Mouse (Mus musculus) B cell, adult 62 days (primary cell): Measurements from ENCODE around the gene Olfr649. TPM values are rescaled to one million over a fixed set of nuclear protein-coding genes. Genes with fewer than 3 reads are reported as not detected.

Experiments used
- total RNA-seq: library from RNA; stranded (reverse); gene quantifications from 4 replicates; pipeline ENCODE4 v1.2.4, GENCODE M21; 2023

Gene Olfr649
- total RNA-seq, result not detected in 4 replicates

DNA sequence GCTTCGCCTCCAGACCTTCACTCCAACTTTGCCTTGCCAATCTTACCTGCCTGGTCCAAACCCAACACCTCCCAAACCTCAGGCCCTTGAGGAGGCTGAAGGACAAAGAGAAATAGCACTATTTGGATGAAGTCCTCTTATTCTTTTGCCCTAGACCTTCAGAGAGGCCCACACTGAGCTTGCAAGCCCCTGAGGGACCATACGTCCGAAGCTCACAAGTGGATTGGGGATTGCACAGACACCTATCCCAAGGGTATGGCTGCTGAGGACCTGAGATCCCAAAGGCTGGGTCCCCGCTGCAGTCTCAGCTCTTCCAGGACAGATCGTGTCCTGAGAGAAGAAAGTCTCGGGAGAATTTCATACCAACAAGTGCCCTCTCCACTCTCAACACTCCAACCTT lies at the start of gene Olfr649:
Olfr649 (minus strand) TSS at position 101 of the 400 bp plus-strand sequence.

DNA sequence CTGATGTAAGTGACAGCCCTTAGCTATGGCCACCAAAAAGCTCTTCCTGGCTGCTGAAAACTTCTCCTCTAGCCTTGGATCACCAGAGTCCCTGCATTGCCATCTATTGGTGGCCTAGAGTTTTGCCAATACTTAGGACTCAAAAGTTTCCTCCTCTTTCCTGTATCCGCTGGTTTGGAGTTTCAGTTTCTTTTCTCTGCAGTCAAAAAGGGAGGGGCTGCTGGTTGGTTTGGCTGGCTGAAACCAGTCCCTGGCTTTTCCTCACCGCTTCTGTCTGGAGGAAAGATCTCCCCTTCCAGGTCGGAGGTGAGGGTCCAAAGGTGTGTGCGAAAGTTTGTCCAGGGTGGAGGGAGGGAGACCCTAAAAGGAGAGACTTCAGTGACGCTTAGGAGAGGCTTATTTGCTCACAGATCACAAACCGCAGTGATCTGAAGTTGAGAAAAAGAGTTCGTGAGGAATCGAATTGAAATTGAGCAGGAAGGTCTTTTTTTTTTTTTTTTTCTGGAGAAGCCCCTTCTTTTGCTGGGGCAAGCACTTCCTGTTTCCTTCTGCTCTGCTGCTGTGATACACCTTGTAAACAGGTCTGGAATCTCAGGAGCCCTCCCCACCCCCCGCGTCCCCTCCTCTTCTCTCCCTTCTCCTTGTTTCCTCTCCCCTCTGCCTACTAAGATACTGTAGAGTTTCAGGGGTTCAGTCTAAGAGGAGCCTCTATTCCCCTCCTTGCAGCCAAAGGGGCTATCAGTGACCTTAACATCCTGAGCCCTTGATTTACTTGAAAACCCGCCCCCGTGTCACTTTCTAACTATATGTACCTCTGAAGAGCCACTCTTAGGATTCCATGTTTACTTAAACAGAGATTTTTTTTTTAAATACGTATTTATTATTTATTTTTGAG lies 48.7 kb upstream of the Olfr649 start, which contains the start of gene Trim34a:
Trim34a (plus strand) TSS at position 171 of the 895 bp plus-strand sequence.

GRCm38 (mm10) chr7:104218701-104219569 lies 23.1 kb upstream of the Olfr649 start, which contains the start of gene Trim6:
TSS of gene Trim6 (plus strand) at chr7:104218793.

DNA sequence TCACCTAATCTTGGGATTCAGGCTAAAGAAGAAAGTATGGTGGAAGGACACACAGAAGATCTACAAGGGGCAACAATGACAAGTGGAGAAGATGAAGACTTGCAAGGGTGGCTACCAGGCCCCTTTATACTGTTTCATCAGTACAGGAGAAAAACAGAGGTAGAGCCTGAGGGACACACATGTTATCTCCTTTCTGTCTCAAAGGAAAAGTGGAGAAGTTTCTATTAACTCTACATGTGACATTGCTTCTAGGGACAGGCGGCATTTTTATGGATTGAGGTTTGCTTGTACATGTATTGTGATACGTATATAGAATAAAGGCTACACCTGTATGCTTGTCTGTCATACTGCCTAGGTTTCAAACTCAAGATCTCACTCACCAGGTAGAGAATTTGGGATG lies 12.5 kb downstream of the Olfr649 start, which contains the start of gene Olfr648:
Olfr648 (minus strand) TSS at position 101 of the 400 bp plus-strand sequence.

GRCm38 (mm10) chr7:104150456-104150855 lies 45.3 kb downstream of the Olfr649 start, which contains the start of gene Ubqlnl:
TSS of gene Ubqlnl (minus strand) at chr7:104150556.

GRCm38 (mm10) chr7:104143179-104143578 lies 52.6 kb downstream of the Olfr649 start, which contains the start of gene Ubqln3:
TSS of gene Ubqln3 (minus strand) at chr7:104143279.

Other genes with a start within 250 kb of the Olfr649 start
- not detected in 4 replicates for gene Olfr635, start 224.8 kb downstream of the Olfr649 start, total RNA-seq
- gene Olfr638, start 197.2 kb downstream of the Olfr649 start, total RNA-seq, result not detected in 4 replicates
- gene Olfr639, start 178.7 kb downstream of the Olfr649 start, total RNA-seq, result 0.28 TPM in 1 of 4 replicates, not detected in the others
- gene Olfr640, start 170.4 kb downstream of the Olfr649 start, total RNA-seq, result not detected in 4 replicates
- not detected in 4 replicates for gene Olfr641, start 160.5 kb downstream of the Olfr649 start, total RNA-seq
- gene Olfr642, start 143.3 kb downstream of the Olfr649 start, total RNA-seq, result not detected in 4 replicates
- gene 4930516K23Rik, start 134.5 kb downstream of the Olfr649 start, total RNA-seq, result not detected in 4 replicates
- not detected in 4 replicates for gene Olfr644, start 124.1 kb downstream of the Olfr649 start, total RNA-seq
- not detected in 4 replicates for gene Olfr645, start 110.5 kb downstream of the Olfr649 start, total RNA-seq
- 0.30 to 0.49 TPM (median 0.42 TPM) in 4 replicates for gene Olfr646, start 91.1 kb downstream of the Olfr649 start, total RNA-seq
- gene Ubqln5, start 66.2 kb downstream of the Olfr649 start, total RNA-seq, result not detected in 4 replicates
- gene Olfr643, start 58.6 kb downstream of the Olfr649 start, total RNA-seq, result not detected in 4 replicates
- gene Ubqln3, start 52.7 kb downstream of the Olfr649 start, total RNA-seq, result not detected in 4 replicates
- not detected in 4 replicates for gene Ubqlnl, start 45.4 kb downstream of the Olfr649 start, total RNA-seq
- not detected in 4 replicates for gene Olfm5, start 31.2 kb downstream of the Olfr649 start, total RNA-seq
- gene Olfr648, start 12.6 kb downstream of the Olfr649 start, total RNA-seq, result not detected in 4 replicates
- gene Trim6, start 22.8 kb upstream of the Olfr649 start, total RNA-seq, result 0.45 to 0.60 TPM (median 0.47 TPM) in 4 replicates
- gene Trim34a, start 48.5 kb upstream of the Olfr649 start, total RNA-seq, result 53.5 to 60.3 TPM (median 54.2 TPM) in 4 replicates
- gene Trim5, start 92.1 kb upstream of the Olfr649 start, total RNA-seq, result 23.2 to 27.2 TPM (median 25.2 TPM) in 4 replicates
- 101 to 114 TPM (median 113 TPM) in 4 replicates for gene Trim12a, start 119.5 kb upstream of the Olfr649 start, total RNA-seq
- 1.9 to 4.0 TPM (median 3.1 TPM) in 4 replicates for gene Trim34b, start 133.5 kb upstream of the Olfr649 start, total RNA-seq
- gene Trim12c, start 157.4 kb upstream of the Olfr649 start, total RNA-seq, result 43.7 to 48.9 TPM (median 46.7 TPM) in 4 replicates
- gene Trim30b, start 173.9 kb upstream of the Olfr649 start, total RNA-seq, result 20.6 to 25.0 TPM (median 23.3 TPM) in 4 replicates
- 3.3 to 6.2 TPM (median 4.2 TPM) in 4 replicates for gene Trim30c, start 204.9 kb upstream of the Olfr649 start, total RNA-seq